Mouse (Mus musculus) lung, postnatal 0 days (tissue): ENCODE measurements around the gene Sec14l1. TPM values are rescaled to one million over a fixed set of nuclear protein-coding genes. Genes with fewer than 3 reads are reported as not detected.

ENCODE experiments used
- ATAC-seq: fragments of 200-750 bp; cut with Nextera tagmentation; 2 replicates; pipeline ENCODE4 v1.8.0; 2017; ENCODE audit warnings: moderate library complexity
- DNase-seq: peaks from one replicate; pipeline ENCODE4 v3.0.0-alpha.2; 2016; ENCODE audit warnings: low spot score
- H3K27ac ChIP-seq: fragments of 300-500 bp; sonication (generic); 2 replicates; pipeline ENCODE4 v1.5.1; 2014; ENCODE audit warnings: antibody characterized with exemption, mild to moderate bottlenecking, low read length, mixed read lengths
- H3K27me3 ChIP-seq: fragments of 300-500 bp; sonication (generic); replicated peaks from 2 replicates; pipeline ENCODE4 v1.6.1; 2014; ENCODE audit warnings: low read length, mixed read lengths; ENCODE audit not compliant: insufficient read depth
- H3K36me3 ChIP-seq: fragments of 300-500 bp; sonication (generic); 2 replicates; pipeline ENCODE4 v1.6.1; 2014; ENCODE audit warnings: low read length, mixed read lengths; ENCODE audit not compliant: insufficient read depth
- H3K4me1 ChIP-seq: fragments of 300-500 bp; sonication (generic); 2 replicates; pipeline ENCODE4 v1.6.1; 2014; ENCODE audit warnings: antibody characterized with exemption, low read depth, low read length, mixed read lengths; ENCODE audit not compliant: insufficient read depth
- H3K4me2 ChIP-seq: fragments of 300-500 bp; sonication (generic); replicated peaks from 2 replicates; pipeline ENCODE4 v1.6.1; 2014; ENCODE audit warnings: low read depth, mild to moderate bottlenecking, low read length, moderate library complexity, mixed read lengths
- H3K4me3 ChIP-seq: fragments of 300-500 bp; sonication (generic); 2 replicates; pipeline ENCODE4 v1.5.1; 2014; ENCODE audit warnings: low read depth, low read length
- H3K9ac ChIP-seq: fragments of 300-500 bp; sonication (generic); replicated peaks from 2 replicates; pipeline ENCODE4 v1.6.1; 2014; ENCODE audit warnings: low read depth, mild to moderate bottlenecking
- H3K9me3 ChIP-seq: fragments of 300-500 bp; sonication (generic); 2 replicates; pipeline ENCODE4 v1.6.1; 2016; ENCODE audit warnings: low read length, mixed read lengths
- CTCF ChIP-seq: IDR thresholded peaks from 2 replicates; pipeline ENCODE4 v1.5.1; 2016; ENCODE audit warnings: antibody characterized with exemption, mild to moderate bottlenecking
- EP300 ChIP-seq: IDR thresholded peaks from 2 replicates; pipeline ENCODE4 v1.6.1; 2016; ENCODE audit warnings: antibody characterized with exemption, mild to moderate bottlenecking, control low read depth
- WGBS: fragments of 180-500 bp; shearing (Covaris S2); extraction: QIAGEN DNeasy Blood & Tissue Kit; methylation state at CpG from one replicate; pipeline ENCODE4 v1.1.7; 2014; 5-methylcytosine and 5-hydroxymethylcytosine counted together
- polyA plus RNA-seq: library from polyadenylated mRNA; unstranded; fragments of >200 nt; fragmentation: Nextera tagmentation; extraction: Ambion mirVana; gene quantifications from 2 replicates; pipeline ENCODE4 v1.2.1, GENCODE M21; 2015

Gene Sec14l1
- polyA plus RNA-seq, 1 experiment from 2014 or later: 62.4 TPM

- no peak for TF ChIP-seq CTCF
- TF ChIP-seq EP300: no peak
- ATAC-seq (no peak), DNase-seq (no peak)
- Histone ChIP-seq H3K4me1 (peaks cover 14% of the 10 kb centered on the region), H3K36me3 (no peaks in the 10 kb centered on the region), H3K4me2 (no peak overlapping the region), H3K9ac (no peak overlapping the region), H3K9me3 (no peaks in the 10 kb centered on the region), H3K27ac (no peak overlapping the region), H3K4me3 (no peak overlapping the region), H3K27me3 (no peaks in the 10 kb centered on the region)
- 83% methylated on average over 10 of the region's 10 CpGs for WGBS
These were observed 28.8 kb upstream of the Sec14l1 start for GRCm38 (mm10) chr11:117086215-117086614.

DNA sequence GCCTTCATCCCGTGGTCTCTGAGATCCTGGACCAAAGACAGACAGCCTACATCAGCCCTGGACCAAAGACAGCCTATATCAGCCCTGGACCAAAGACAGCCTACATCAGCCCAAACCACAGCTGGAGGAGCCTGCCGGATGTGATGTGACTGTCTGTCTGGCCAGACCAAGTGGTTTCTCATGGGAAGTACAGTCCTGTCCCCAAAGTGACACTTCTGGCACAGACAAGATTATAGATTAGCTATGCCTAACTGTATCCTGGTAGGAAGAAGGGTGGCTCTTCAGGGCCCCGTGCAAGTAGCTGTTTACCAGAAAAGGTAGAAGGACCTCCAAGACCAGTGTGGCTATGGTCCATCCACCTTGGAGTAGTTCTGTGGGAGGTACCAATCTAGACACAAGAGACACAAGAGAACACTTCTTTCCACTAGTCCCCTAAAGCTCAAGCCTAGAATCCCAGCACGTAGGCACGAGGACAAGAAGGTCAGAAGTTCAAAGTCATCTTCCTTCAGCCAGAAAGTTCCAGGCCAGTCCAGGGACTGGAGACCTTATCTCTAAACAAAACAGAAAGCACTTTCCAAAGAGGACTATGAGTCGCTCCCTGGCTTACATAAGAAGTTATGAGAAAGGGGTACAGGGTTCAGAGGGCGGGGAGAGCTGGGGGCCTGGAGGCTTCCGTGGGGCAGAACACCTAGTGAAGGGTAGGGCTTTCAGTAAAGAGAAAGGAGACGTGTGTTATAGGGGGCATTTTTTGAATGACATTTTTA, 27.8 kb upstream of the Sec14l1 start:
- no peak overlapping the region for H3K9ac ChIP-seq
- H3K36me3 ChIP-seq: no peaks in the 10 kb centered on the region
- no peak for ATAC-seq
- H3K4me2 ChIP-seq: no peak overlapping the region
- H3K4me1 ChIP-seq: peaks cover 15% of the 10 kb centered on the region; the same call in 1 of the 2 replicates
- no peak overlapping the region for H3K4me3 ChIP-seq
- H3K27me3 ChIP-seq: no peaks in the 10 kb centered on the region
- no peak for DNase-seq
- no peaks in the 10 kb centered on the region for H3K9me3 ChIP-seq
- TF ChIP-seq CTCF: no peak
- TF ChIP-seq EP300: no peak
- 60% methylated on average over 9 of the region's 9 CpGs for WGBS
- 0 out of 2 replicates have a peak overlapping the region, but pooled peaks have one; percentile 38 for H3K27ac ChIP-seq

- H3K27ac ChIP-seq: 0 out of 2 replicates have a peak overlapping the region, but pooled peaks have one; percentile 20
- no peaks in the 10 kb centered on the region for H3K36me3 ChIP-seq
- WGBS: 51% methylated on average over 13 of the region's 13 CpGs
- no peak overlapping the region for H3K9ac ChIP-seq
- peak; percentile 71 for DNase-seq
- ATAC-seq: peak; percentile 30
- H3K4me1 ChIP-seq: peaks cover 16% of the 10 kb centered on the region; the same call in 1 of the 2 replicates
- no peak for TF ChIP-seq CTCF
- TF ChIP-seq EP300: no peak
- H3K4me3 ChIP-seq: no peak overlapping the region
- no peaks in the 10 kb centered on the region for H3K27me3 ChIP-seq
- no peak overlapping the region for H3K4me2 ChIP-seq
- no peaks in the 10 kb centered on the region for H3K9me3 ChIP-seq
These were observed 26.5 kb upstream of the Sec14l1 start for GRCm38 (mm10) chr11:117088271-117088991.

DNA sequence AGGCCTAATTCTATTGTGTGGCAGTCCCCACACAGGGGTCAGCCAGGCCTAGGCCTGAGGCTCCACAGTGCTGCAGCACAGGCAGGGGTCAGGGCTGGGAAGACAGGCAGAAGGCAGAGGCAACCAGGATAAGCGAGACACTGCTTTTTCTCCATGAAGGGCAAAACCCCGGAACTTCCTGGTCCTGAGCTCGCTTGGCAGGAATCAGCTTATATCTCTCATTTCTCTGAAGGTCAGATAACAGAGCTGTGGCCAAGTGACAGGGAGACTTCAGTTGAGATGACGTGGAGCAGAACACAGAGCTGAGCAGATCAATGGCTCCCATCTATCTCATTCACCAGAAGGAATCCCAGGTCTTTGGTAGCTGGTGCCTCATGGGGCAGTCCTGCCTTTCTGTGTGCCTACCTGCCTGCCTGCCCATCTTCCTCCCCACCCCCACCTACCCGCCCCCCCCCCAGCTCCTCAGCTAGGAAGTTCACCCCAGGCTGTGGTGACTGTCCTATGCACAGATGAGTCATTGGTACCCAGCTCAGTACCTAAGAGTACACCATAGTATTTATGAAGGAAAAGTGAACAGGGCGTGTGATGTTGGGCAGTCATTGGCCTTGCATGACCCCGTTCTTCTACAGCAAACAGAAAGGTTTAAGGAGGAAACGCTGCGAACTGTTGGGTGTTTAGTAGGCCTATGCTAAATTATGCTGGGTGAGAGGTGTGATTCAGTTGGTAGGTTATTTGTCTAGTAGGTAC, 25.1 kb upstream of the Sec14l1 start:
- 73% methylated on average over 9 of the region's 9 CpGs for WGBS
- ATAC-seq (no peak), DNase-seq (no peak)
- Histone ChIP-seq H3K4me3 (no peak overlapping the region), H3K36me3 (no peaks in the 10 kb centered on the region), H3K27ac (no peak overlapping the region), H3K9me3 (no peaks in the 10 kb centered on the region), H3K27me3 (no peaks in the 10 kb centered on the region), H3K4me1 (peaks cover 20% of the 10 kb centered on the region; the same call in 1 of the 2 replicates), H3K9ac (no peak overlapping the region), H3K4me2 (no peak overlapping the region)
- no peak for TF ChIP-seq EP300
- TF ChIP-seq CTCF: no peak

- H3K9ac ChIP-seq: 0 out of 2 replicates have a peak overlapping the region, but pooled peaks have one; percentile 13
- no peak for DNase-seq
- 28% methylated on average over 4 of the region's 4 CpGs for WGBS
- TF ChIP-seq CTCF: no peak
- TF ChIP-seq EP300: peak; percentile 71; the same call in 1 of the 2 replicates
- no peaks in the 10 kb centered on the region for H3K27me3 ChIP-seq
- H3K4me3 ChIP-seq: no peak overlapping the region
- H3K4me1 ChIP-seq: peaks cover 24% of the 10 kb centered on the region; the same call in 1 of the 2 replicates
- peak overlapping the region; percentile 89 for H3K27ac ChIP-seq
- H3K36me3 ChIP-seq: no peaks in the 10 kb centered on the region
- peak; percentile 24; the same call in 1 of the 2 replicates for ATAC-seq
- no peaks in the 10 kb centered on the region for H3K9me3 ChIP-seq
- peak overlapping the region; percentile 40; the same call in 1 of the 2 replicates for H3K4me2 ChIP-seq
These were observed 23.6 kb upstream of the Sec14l1 start for GRCm38 (mm10) chr11:117091406-117091805.

- Histone ChIP-seq H3K27ac (peak overlapping the region; percentile 89), H3K36me3 (no peaks in the 10 kb centered on the region), H3K9ac (0 out of 2 replicates have a peak overlapping the region, but pooled peaks have one; percentile 13), H3K9me3 (no peaks in the 10 kb centered on the region), H3K4me2 (peak overlapping the region; percentile 40), H3K4me3 (no peak overlapping the region), H3K4me1 (peaks cover 24% of the 10 kb centered on the region; the same call in 1 of the 2 replicates), H3K27me3 (no peaks in the 10 kb centered on the region)
- 9% methylated on average over 22 of the region's 22 CpGs for WGBS
- DNase-seq (peak; percentile 91), ATAC-seq (peak; percentile 88)
- TF ChIP-seq EP300 (no peak; the same call in 1 of the 2 replicates), CTCF (no peak)
These were observed 23.1 kb upstream of the Sec14l1 start for GRCm38 (mm10) chr11:117091845-117092244.
